Mouse (Mus musculus): ENCODE results near the gene Drc7. TPM values are rescaled to one million over a fixed set of nuclear protein-coding genes. Genes with fewer than 3 reads are reported as not detected.
"Not testable (repeated sequence)": the region's sequence is repeated elsewhere in the genome, so short reads cannot be mapped to it uniquely, and the experiment has no call there.

Gene Drc7
- total RNA-seq (2015) = 0.38 and 0.52 TPM in 2 replicates
- 0.18 and 0.33 TPM in 2 replicates for total RNA-seq (2017)

GRCm38 (mm10) chr8:95054927-95055510 is at the start of gene Drc7:
Gene Drc7 (plus strand): TSS chr8:95055103.
- peak; percentile 83 for ATAC-seq (ENCODE audit: poor library complexity, severe bottlenecking)

- ATAC-seq (ENCODE audit: poor library complexity, severe bottlenecking) = peak; percentile 30
Observed at GRCm38 (mm10) chr8:95012442-95012919, 42.4 kb upstream of the Drc7 start.

- ATAC-seq (ENCODE audit: poor library complexity, severe bottlenecking) = no peak
Observed at GRCm38 (mm10) chr8:95015866-95016265, 39.0 kb upstream of the Drc7 start.

GRCm38 (mm10) chr8:95016684-95017083 is 38.2 kb upstream of the Drc7 start:
- ATAC-seq (ENCODE audit: poor library complexity, severe bottlenecking) = no peak

GRCm38 (mm10) chr8:95017451-95017850 is 37.5 kb upstream of the Drc7 start, which contains the start of gene Adgrg3:
Gene Adgrg3 (plus strand): TSS chr8:95017692.
- peak; percentile 72 for ATAC-seq (ENCODE audit: poor library complexity, severe bottlenecking)

- ATAC-seq (ENCODE audit: poor library complexity, severe bottlenecking) = no peak
Observed at GRCm38 (mm10) chr8:95017969-95018635, 36.8 kb upstream of the Drc7 start.

GRCm38 (mm10) chr8:95020293-95020777 is 34.6 kb upstream of the Drc7 start:
- peak; percentile 20 for ATAC-seq (ENCODE audit: poor library complexity, severe bottlenecking)

GRCm38 (mm10) chr8:95020821-95021220 is 34.1 kb upstream of the Drc7 start:
- ATAC-seq (ENCODE audit: poor library complexity, severe bottlenecking) = peak; percentile 19

- ATAC-seq (ENCODE audit: poor library complexity, severe bottlenecking) = no peak
Observed at GRCm38 (mm10) chr8:95023201-95023600, 31.7 kb upstream of the Drc7 start.

- ATAC-seq (ENCODE audit: poor library complexity, severe bottlenecking) = peak; percentile 75
Observed at GRCm38 (mm10) chr8:95024387-95024786, 30.5 kb upstream of the Drc7 start.

- ATAC-seq (ENCODE audit: poor library complexity, severe bottlenecking) = no peak
Observed at GRCm38 (mm10) chr8:95025421-95025820, 29.5 kb upstream of the Drc7 start.

- not testable (repeated sequence) for ATAC-seq (ENCODE audit: poor library complexity, severe bottlenecking)
Observed at GRCm38 (mm10) chr8:95028391-95028790, 26.5 kb upstream of the Drc7 start.

- peak; percentile 92 for ATAC-seq (ENCODE audit: poor library complexity, severe bottlenecking)
Observed at GRCm38 (mm10) chr8:95037106-95037925, 17.6 kb upstream of the Drc7 start.

- ATAC-seq (ENCODE audit: poor library complexity, severe bottlenecking) = no peak
Observed at GRCm38 (mm10) chr8:95041883-95042784, 12.8 kb upstream of the Drc7 start.

GRCm38 (mm10) chr8:95044811-95045210 is 10.1 kb upstream of the Drc7 start:
- no peak for ATAC-seq (ENCODE audit: poor library complexity, severe bottlenecking)

GRCm38 (mm10) chr8:95046982-95047381 is 7.9 kb upstream of the Drc7 start:
- peak; percentile 55 for ATAC-seq (ENCODE audit: poor library complexity, severe bottlenecking)

- ATAC-seq (ENCODE audit: poor library complexity, severe bottlenecking) = no peak
Observed at GRCm38 (mm10) chr8:95047884-95048680, 6.8 kb upstream of the Drc7 start.

GRCm38 (mm10) chr8:95049636-95050035 is 5.3 kb upstream of the Drc7 start:
- ATAC-seq (ENCODE audit: poor library complexity, severe bottlenecking) = no peak

GRCm38 (mm10) chr8:95054438-95054837 is 465 bp upstream of the Drc7 start:
- ATAC-seq (ENCODE audit: poor library complexity, severe bottlenecking) = no peak
